Mouse (Mus musculus): ENCODE data around the gene Cdc73.
"Not testable (repeated sequence)": the region's sequence is repeated elsewhere in the genome, so short reads cannot be mapped to it uniquely, and the experiment has no call there.

The Cdc73 gene

DNA sequence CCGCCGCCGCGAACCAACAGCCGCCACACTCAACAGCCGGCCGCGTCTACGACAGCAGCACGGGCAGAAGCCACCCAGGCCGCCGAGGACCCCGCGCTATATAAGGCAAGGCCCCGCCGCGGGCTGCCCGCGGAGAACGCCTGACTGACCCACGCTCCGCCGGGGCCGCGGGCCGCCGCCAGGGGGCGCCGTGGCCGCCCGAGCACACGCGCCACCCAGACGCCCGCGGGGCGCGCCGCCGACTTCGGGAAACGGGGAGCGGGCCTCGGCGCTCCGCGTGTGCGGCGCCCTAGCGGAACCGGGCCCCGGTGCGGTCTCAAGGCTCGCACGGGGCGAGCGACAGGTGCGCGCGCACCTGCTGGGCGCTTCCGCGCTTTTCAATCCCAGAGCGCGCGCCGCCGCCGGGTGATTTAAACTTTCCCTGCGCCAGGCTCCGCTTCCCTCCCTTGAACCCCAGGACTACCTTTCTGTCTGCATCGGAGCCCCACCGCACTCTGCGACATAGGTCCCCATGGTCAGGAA is at the start of gene Cdc73:
Gene Cdc73 (minus strand): TSS at position 153 of the 522 bp plus-strand sequence.
- DNase-seq (ENCODE audit: low spot score in 2 of 2) = peak; percentile 89 to 91

DNA sequence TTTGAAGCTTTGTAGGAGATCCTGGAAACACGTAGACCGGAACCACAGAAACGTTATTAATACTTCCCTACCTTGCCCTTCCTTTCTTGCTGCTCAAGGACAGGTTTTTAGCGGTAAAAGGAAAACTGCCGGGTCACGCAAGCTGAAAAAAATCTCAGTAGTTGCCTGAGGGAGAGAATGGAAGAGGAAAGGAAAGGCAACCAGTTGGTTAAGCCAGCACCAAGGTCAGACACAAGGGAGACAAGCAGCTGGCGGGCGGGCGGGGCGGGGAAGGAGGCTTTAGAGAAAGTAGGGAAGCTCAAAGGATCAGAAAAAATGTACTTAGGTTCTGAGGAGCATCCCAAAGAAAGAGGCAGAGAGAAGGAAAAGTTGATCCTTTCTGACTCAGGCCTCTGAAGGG is 43.2 kb upstream of the Cdc73 start:
- DNase-seq (ENCODE audit: low spot score in 2 of 2) = no peak

DNA sequence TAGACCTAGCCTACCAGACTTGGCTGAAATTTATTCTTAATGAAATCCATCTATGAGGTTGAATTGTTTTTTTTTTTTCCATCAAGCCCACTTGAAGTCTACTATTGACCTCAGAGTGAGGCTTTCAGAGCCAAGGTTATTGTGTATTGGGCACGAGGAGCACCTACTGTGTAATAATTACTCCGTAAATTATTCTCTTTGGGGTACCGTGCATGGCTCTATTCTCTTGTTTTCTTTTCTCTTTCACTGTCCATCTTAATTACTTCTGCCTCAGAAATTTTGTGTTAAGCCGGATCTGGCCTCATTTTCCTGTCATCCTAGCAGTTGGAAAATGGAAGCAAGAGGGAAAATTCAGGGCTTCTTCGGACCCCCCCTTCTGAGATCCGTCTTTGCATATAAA is 39.5 kb upstream of the Cdc73 start:
- DNase-seq (ENCODE audit: low spot score in 2 of 2) = no peak

DNA sequence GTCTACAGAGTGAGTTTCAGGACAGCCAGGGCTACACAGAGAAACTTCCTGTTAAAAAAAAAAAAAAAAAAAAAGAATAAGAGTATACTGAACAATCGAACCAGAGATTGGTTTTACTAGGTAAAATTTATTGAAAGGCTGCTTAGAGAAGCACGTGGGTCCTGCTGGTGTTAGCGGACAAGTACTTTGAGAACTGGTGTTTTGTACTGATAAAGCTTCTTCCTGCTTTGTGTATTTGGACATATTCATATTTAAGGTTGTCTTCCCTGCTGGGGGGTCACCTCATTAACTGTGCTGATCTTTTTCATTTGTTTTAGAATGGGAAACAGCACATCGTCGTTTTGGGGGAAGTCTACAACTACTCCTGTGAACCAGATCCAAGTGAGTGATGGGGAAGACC is 38.6 kb upstream of the Cdc73 start:
- no peak for DNase-seq (ENCODE audit: low spot score in 2 of 2)

DNA sequence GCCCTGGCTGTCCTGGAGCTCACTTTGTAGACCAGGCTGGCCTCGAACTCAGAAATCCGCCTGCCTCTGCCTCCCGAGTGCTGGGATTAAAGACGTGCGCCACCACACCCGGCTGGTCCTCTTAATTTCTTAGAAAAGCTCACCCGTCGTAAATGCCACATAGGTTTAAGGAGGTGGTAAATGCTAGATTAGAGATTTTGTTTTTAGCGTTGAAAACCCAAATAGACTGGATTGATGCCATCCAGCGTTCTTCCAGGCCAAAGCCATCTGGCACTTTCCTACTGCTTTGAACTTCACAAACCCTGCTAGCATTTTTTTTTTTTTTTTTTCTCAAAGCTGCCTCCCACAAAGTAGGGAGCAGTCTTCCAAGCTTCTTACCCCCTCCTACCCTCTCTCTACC is 37.9 kb upstream of the Cdc73 start:
- DNase-seq (ENCODE audit: low spot score in 2 of 2) = peak; percentile 19 to 53

DNA sequence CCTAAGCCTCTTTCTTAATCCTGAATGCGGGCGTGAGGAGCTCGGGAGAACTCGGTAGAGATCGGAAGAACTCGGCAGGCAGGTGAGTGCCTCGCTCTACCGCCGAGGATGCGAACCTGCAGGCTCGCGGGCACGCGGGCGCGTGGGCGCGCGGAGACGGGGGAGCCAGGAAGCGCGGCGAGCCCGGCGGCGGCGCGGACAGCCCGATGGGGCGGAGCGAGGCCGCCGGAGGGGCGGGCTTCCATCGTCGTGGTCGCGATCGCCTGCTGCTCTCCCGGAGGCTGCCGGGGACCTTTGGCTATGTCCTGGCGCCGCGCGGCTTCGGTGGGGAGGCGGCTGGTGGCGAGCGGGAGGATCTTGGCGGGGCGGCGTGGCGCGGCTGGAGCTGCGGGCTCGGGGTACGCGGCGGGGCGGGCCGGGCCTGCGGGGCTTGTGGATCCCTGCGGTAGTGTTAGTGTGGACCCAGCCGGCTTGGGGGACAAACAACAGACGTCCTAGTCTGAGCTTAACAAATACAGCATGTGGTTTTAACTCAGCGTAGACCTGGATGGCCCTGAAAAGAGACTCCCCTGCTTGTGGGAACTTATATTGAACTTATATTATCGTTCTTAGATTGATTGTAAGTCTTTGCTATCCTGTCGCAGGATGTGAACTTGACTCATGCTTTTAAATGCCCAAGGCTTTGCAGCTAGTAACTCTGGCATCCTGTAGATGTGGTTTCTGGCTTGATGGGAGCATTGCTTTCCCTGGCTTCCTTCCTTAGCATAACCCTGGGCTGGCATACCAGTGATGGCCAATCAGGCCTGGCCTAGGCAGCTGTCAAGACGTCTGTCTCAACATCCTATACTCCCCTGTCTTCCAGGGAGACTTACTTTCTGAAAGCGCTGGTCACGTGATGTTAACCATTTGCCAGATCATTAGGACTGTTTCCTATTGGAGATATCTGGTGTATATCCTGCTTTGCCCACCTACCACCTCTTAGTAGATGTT is 37.0 kb upstream of the Cdc73 start:
- DNase-seq (ENCODE audit: low spot score in 2 of 2) = peak; percentile 84 to 92

DNA sequence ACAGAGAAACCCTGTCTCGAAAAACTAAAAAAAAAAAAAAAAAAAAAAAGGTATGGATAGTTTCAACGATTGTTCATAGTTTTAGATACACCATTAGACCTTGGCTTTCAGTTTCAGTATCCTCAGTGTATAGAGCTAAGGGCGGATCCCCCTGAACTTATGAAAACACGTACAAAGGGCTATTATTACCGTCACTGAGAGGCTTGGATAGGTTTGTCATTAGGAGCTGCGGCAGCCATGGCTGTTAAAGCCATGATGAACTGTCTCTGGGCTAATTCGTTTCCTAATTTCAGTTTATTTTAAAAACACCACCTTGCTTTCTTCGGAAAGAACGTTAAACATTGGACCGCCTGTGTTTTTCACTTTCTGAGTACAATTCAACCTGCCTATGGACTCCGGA is 36.1 kb upstream of the Cdc73 start:
- no peak for DNase-seq (ENCODE audit: low spot score in 2 of 2)

DNA sequence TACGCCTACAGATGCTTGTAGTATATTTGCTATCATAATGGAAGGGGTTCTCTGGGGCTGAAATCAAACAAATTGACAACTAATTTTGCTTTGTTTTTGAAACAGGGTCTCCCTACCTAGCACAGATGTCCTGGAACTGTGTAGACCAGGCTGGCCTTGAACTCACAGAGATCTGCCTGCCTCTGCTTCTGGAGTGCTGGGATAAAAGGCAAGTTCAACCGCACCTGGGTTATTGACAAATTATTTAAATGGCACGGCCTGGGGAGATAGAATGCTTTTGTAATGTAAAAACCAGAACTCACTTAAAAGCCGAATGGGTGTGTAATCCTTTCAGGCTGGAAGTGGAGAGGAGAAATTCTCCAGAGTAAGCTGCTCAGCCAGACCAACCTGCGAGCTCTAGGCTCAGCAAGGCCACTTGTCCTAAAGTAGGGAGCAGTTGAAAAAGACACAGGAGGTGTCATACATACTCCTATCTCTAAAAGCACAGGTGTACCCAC is 31.3 kb upstream of the Cdc73 start:
- DNase-seq (ENCODE audit: low spot score in 2 of 2) = no peak

DNA sequence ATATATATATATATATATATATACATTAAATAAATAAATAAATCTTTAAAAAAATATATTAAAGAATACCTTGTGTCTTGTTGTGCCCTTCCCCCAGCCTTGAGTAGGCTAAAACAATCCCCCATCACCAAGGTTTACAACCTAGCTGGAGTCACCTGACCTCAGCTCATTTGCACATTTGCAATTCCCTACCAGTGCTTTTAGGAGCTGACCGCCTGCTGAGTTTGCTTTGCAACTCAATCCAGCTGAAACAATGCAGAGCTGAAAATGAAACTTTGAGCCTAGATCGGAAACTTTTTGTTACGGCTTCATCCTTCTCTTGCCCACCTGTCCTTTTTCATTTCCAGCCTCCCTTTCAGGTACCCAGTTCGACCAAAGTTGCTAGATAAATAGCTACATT is 29.0 kb upstream of the Cdc73 start:
- no peak for DNase-seq (ENCODE audit: low spot score in 2 of 2)

DNA sequence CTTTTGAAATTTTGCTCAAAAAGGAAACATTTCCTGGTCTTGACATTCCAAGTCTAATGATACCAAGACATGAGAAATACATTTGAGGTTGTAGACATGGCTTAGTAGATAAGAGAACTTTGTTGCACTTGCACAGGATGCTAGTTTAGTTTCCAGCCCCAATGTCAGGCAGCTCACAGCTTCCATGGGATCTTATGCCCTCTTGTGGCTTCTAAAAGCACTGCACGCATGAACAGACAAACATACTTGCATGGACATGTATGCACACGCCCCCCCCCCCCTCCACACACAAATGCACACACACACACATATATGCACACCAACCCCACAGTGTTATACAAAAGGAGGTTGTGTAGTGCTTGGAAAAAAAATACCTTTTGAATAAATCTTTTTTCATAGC is 28.2 kb upstream of the Cdc73 start:
- no peak for DNase-seq (ENCODE audit: low spot score in 2 of 2)

DNA sequence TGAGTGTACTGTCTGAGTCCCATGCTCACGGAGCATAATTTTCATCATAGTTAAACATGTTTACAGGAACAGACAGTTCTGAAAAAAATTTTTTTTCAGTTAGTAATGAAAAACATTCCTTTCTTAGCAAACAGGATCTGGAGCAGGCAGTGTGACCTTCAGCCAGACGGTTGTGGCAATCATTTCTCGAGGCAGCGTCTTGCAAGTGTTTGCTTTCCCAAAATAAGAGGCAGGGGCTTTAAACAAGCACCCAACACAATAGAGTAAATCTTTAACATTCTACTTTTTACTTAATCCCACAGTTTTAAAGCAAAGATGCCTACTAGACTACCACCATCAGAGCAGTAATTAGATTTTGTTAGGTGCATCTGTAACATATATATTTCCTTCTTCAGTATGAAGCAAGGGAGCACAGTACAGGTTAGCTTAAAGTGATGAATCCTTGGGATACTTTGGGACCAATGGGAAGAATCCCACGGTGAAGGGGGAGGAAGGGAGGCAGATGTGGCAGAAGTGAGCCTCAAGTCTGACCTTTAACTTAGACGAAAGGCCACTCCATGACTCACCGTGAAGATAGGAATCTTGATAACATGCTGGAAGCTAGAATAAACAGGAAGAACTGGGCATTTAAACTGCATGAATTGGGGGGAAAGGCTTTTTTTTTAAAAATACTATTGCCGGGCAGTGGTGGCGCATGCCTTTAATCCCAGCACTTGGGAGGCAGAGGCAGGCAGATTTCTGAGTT is 25.2 kb upstream of the Cdc73 start:
- no peak for DNase-seq (ENCODE audit: low spot score in 2 of 2)

DNA sequence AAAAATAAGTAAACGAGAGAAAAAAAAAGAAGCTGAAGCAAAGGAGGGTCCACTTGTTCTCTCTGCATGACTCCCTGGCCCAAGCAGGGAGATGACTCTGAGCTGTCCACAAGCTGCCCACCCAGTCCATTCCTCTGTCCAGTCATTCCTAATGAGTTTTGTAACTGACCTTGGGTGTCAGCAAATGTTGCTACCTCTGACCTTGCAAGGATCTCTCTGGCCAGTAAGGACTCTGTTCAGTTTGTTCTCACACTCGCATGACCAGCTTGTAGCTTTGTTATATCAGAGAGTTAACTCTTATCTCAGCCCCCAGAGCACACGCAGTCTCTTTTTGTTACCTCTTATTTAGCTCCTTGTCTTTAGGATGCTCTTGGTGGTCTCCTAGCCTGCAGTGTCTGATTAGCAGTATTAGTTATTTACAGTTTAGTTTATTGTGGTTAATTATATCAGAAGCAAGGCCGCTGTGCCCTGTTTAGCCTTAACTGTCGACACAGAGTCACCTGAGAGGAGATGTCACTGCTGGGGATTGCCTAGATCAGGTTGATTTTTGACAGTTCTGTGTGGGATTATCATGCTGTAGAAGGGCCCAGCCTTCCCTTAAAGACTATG is 21.9 kb upstream of the Cdc73 start:
- DNase-seq (ENCODE audit: low spot score in 2 of 2) = no peak

DNA sequence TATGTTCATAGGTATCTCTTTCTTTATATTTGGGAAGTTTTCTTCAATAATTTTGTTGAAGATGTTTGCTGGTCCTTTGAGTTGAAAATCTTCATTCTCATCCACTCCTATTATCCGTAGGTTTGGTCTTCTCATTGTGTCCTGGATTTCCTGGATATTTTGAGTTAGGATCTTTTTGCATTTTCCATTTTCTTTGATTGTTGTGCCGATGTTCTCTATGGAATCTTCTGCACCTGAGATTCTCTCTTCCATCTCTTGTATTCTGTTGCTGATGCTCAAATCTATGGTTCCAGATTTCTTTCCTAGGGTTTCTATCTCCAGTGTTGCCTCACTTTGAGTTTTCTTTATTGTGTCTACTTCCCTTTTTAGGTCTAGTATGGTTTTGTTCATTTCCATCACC is 13.3 kb upstream of the Cdc73 start, which contains the start of gene Glrx2:
Gene Glrx2 (plus strand): TSS at position 301 of the 400 bp plus-strand sequence.
- DNase-seq (ENCODE audit: low spot score in 2 of 2) = not testable (repeated sequence)

DNA sequence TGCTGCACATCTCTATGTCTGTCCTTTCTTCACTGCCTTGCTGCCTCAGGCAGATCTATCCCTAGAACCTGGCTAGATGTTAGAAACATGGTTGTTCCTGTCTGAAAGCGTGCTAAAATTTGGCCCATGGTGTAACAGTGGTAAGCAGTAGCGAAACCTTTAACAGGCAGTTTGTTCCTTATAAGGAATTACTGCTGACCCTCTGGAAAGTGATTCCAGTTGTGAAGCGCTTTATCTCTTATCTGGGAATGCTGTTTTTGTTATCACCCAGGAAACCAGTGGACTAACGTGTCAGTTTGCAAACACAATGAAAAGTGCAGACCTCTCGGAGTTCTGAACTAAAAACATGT is 7.9 kb upstream of the Cdc73 start:
- DNase-seq (ENCODE audit: low spot score in 2 of 2) = no peak

DNA sequence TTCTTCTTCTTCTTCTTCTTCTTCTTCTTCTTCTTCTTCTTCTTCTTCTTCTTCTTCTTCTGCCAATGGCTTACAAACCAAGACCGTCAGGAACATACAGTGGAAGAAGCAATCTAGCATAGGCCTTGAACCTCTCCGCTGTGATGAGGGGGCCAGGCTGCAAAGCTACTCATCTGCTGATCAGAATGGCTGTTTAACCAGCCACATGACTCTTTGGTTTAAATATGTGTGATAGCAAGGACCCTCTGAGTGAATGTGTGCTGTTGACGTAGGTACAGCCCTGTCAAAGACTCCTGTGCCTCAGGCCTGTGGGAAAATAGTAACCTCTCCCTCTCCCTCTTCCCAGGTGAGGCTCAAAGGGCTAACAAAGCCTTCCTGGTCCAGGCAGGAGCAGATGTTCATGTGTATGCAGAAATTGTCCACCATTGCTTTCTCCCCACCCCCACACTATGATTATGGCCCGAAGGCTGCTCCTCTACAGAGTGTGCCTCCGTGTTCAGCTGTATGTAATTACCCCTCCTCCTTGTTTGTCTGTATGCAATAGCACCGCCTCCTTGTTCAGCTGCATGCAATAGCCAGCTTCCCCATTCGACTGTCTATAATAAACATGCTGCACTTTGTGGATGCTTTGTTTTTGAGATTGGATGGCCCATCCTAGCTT is 7.4 kb upstream of the Cdc73 start:
- no peak for DNase-seq (ENCODE audit: low spot score in 2 of 2)

DNA sequence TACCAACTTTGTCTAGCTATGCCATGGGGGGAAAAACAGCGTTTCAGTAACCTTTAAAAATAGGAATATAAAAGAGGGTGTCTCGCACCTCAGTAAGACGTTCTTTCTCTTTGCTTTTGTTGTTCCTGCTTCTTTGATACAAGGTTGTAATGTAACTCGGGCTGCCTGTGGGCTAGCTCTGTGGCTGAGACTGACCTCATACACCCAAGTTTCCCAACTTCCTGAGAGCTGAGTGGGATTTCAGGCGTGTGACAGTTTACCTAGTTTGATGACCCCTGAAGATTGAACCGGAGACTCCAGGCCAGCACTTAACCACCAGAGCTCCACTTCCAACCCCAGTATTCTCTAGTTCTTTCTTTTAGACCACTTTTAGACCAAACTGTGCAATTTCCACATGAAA is 5.7 kb upstream of the Cdc73 start:
- no peak for DNase-seq (ENCODE audit: low spot score in 2 of 2)

DNA sequence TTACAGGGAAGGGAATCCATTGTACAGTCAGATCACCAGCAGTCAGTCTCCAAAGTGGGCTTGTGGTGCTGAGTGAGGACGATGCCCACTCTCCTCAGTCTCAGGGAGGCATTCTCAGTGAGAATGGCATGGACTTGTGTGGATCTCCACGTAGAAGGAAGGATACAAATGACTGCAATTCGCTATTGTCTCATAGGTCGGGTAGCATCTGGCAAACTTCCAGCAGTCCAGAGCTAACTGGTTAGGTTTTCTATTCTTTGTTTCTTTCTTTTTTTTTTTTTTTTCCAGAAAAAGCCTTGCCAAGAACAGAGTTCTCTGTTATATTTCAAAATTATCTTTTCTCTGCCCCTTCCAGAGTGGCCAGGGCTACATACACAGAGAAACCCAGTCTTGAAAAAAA is 4.3 kb upstream of the Cdc73 start:
- no peak for DNase-seq (ENCODE audit: low spot score in 2 of 2)

DNA sequence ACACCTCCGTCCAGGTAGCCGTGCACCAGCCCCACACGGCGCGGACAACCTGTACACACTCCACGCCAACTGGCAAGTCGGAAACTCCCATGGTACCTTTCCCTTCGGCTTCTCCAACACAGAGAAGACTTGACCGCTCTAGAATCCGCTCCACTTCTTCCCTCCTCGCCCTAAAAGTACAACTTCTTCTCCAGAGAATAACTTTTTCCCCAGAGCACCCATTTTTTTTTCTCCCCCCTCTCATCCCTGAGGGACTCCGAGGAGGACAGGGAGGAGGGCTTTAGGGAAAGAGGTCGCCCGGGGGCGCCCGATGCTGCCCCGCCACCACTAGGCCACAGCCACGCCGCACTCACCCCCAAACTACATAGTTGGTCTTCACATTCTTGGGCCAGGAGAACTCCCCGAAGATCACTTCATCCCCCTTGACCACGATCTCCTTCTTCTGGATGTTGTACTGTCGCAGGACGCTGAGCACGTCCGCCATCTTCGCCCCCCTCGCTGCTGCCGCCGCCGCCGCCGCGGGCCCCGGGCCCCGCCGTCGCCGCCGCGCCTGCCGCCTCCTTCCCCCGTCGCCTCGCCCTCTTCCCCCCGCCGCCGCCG is 452 bp downstream of the Cdc73 start:
- peak in 1 of 2 experiments; percentile 52 for DNase-seq (ENCODE audit: low spot score in 2 of 2)

DNA sequence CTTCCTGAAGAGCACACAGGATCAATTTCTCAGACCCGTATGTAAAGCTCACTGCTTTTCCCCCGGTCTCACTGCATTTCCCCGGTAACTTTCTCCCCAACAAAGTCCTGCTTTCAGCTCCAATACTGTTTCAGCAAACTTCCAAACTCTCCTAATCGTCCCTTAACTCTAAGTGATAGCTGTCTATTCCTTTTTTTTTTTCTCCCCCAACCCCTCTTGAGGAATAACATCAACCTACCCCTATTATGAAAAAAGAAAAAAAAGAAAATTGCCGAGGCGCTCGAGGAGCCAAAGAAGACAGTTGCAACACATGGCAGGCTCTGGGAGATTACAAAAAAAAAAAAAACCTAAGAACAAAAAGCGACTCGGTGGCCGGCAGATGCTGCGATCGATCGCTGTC is 957 bp downstream of the Cdc73 start:
- DNase-seq (ENCODE audit: low spot score in 2 of 2) = no peak

DNA sequence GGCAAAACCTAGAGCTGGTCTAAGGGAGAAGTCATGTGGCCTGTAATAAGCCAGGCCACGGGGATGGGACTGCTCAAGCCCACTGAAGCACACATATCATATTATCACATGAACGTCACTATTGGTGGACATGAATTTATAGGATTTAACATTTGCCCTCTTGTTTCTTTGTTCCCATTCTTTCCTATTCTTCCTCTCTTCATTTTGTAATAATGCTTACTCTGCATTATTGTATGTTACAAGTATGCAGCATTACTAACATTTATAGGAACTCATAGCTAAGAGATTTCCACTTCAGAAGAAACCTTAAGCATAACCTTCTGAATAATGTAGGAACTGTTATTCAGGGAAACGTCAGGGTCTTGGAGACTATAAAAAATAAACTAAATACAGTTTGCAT is 17.8 kb downstream of the Cdc73 start:
- DNase-seq (ENCODE audit: low spot score in 2 of 2) = no peak

DNA sequence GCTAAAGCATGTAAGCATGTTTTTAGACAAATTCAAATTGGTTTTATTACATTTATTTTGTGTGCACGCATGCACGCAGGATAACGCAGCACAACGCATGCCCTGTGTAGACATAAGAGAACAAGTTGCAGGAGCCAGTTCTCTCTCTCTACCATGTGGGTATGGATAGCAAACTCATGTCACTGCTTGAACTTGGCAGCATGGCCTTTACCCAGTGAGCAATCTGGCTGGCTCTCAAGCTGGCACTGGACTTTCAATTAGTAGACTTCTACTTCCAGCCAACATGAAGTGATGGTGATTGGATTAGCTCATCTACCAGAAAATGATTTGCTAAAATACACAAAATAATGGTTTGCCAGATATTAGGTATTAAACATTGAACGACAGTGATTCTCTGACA is 21.6 kb downstream of the Cdc73 start:
- no peak for DNase-seq (ENCODE audit: low spot score in 2 of 2)
